Mouse (Mus musculus) forebrain, embryonic 11.5 days (tissue): ENCODE results near the gene Kdm5a. TPM values are rescaled to one million over a fixed set of nuclear protein-coding genes. Genes with fewer than 3 reads are reported as not detected.

Experiments used
- polyA plus RNA-seq: library from polyadenylated mRNA; unstranded; fragments of >200 nt; fragmentation: Nextera tagmentation; extraction: Ambion mirVana; gene quantifications from 2 replicates; pipeline ENCODE4 v1.2.1, GENCODE M21; 2014

Gene Kdm5a
- polyA plus RNA-seq, 1 experiment from 2014 or later, result 58.6 TPM

Other genes starting within 250 kb of the Kdm5a start
- not detected in 2 replicates for gene D330020A13Rik, start 69.8 kb upstream of the Kdm5a start, polyA plus RNA-seq
- not detected in 2 replicates for gene B4galnt3, start 69.6 kb upstream of the Kdm5a start, polyA plus RNA-seq
- 29.2 and 30.2 TPM in 2 replicates for gene Ccdc77, start 250 bp downstream of the Kdm5a start, polyA plus RNA-seq
- gene Il17ra, start 99.1 kb downstream of the Kdm5a start, polyA plus RNA-seq, result 2.6 and 3.6 TPM in 2 replicates
- gene Tmem121b, start 129.7 kb downstream of the Kdm5a start, polyA plus RNA-seq, result 1.1 and 1.4 TPM in 2 replicates
- 15.2 and 18.2 TPM in 2 replicates for gene Hdhd5, start 167.2 kb downstream of the Kdm5a start, polyA plus RNA-seq